15 mouse cellular contexts compared by ENCODE assay signal in the genomic region with DNA sequence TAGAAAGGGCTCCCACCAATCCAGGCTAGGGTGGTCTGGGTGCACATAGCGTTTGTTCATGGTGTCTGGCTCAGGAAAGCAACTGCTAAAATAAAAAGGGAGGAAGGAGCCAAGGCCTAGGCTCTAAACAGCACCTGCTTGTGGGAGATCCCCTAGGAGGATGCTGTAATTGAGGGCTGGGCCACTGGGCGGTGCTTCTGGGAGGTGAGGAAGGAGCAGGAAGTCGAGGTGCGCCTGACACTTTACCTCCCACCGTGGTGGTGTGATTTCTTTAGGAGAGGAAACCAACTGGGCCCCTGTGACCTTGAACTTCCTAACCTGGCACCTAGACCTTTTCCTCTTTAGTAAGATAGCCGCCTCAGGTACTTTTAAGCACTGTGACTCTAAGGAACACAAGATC. TPM values are rescaled to one million over a fixed set of nuclear protein-coding genes. Genes with fewer than 3 reads are reported as not detected.
A peak's percentile ranks its signal among the peaks of the same experiment; 100 is the strongest.
DNase-seq lines count a peak whose midpoint lies in the region; ATAC-seq and TF ChIP-seq lines count a peak whose summit lies in the region.
"Had no signal": no experiment of that assay in that cellular context is flagged by ENCODE, and none has a peak within 500 bp of the region (broad histone marks: within the 10 kb centered on the region; RNA-seq: fewer than 3 reads in every experiment).

No protein-coding gene starts in this region.

- no peak overlapping the region for H3K4me2 ChIP-seq in heart, embryonic 11.5 days
- H3K4me2 ChIP-seq in limb, embryonic 14.5 days (replicated peaks; ENCODE audit: low read depth, low read length, severe bottlenecking): no peak overlapping the region
- H3K4me2 ChIP-seq: heart, embryonic 12.5 days; lung, embryonic 14.5 days; neural tube, embryonic 12.5 days had no signal

- TF ChIP-seq CTCF in heart, adult 2 months (IDR thresholded peaks at IDR 0.05): peak; percentile 12; the same call in 1 of the 2 replicates

- TF ChIP-seq EP300 in heart, adult 2 months (IDR thresholded peaks at IDR 0.05; ENCODE audit: insufficient read depth, low read depth, low read length): no peak

- H3K36me3 ChIP-seq in heart, adult 2 months (ENCODE audit: control insufficient read depth, insufficient read depth, low read length): no peaks in the 10 kb centered on the region
- 0 out of 2 replicates have a peak, but pooled peaks cover 2% of the 10 kb centered on the region for H3K36me3 ChIP-seq in heart, embryonic 11.5 days (ENCODE audit: control insufficient read depth, insufficient read depth, low read length)
- peaks cover 17% of the 10 kb centered on the region for H3K36me3 ChIP-seq in limb, embryonic 14.5 days (ENCODE audit: control insufficient read depth, insufficient read depth, low read length)

- H3K79me2 ChIP-seq in heart, adult 2 months (replicated peaks; ENCODE audit: control insufficient read depth, insufficient read depth, low read length): no peaks in the 10 kb centered on the region

- no peaks in the 10 kb centered on the region for H3K27me3 ChIP-seq in heart, adult 2 months (ENCODE audit: control insufficient read depth, insufficient read depth, low read length)
- no peaks in the 10 kb centered on the region for H3K27me3 ChIP-seq in heart, embryonic 11.5 days (ENCODE audit: control insufficient read depth, insufficient read depth, low read length)
- no peaks in the 10 kb centered on the region for H3K27me3 ChIP-seq in limb, embryonic 14.5 days (ENCODE audit: control insufficient read depth, insufficient read depth, low read length)
- H3K27me3 ChIP-seq: heart, embryonic 12.5 days; neural tube, embryonic 12.5 days had no signal

- no peak overlapping the region for H3K9ac ChIP-seq in heart, adult 2 months (ENCODE audit: low read depth, low read length)
- no peak overlapping the region for H3K9ac ChIP-seq in heart, embryonic 11.5 days (ENCODE audit: low read depth, low read length)
- H3K9ac ChIP-seq in limb, embryonic 14.5 days (ENCODE audit: low read depth, low read length, severe bottlenecking): no peak overlapping the region
- H3K9ac ChIP-seq: heart, embryonic 12.5 days; lung, embryonic 14.5 days; neural tube, embryonic 12.5 days had no signal

- H3K9me3 ChIP-seq in heart, embryonic 11.5 days (replicated peaks; ENCODE audit: control insufficient read depth, low read length): no peaks in the 10 kb centered on the region
- H3K9me3 ChIP-seq in limb, embryonic 14.5 days (ENCODE audit: control insufficient read depth, low read length): no peaks in the 10 kb centered on the region
- H3K9me3 ChIP-seq: heart, embryonic 12.5 days; neural tube, embryonic 12.5 days had no signal

- intact Hi-C loops in heart, adult 2 months (cut with DNase I): no loop called here
- intact Hi-C loops in gastrocnemius, postnatal 14 days (cut with DNase I; ENCODE audit: low total_unique reads): no loop called here

- no peak for TF ChIP-seq POLR2A in heart, adult 2 months (IDR thresholded peaks at IDR 0.05; ENCODE audit: insufficient read depth, low read depth, low read length)
- TF ChIP-seq POLR2A in limb, embryonic 14.5 days (IDR thresholded peaks at IDR 0.05; ENCODE audit: borderline replicate concordance, extremely low read depth, insufficient read depth, insufficient read length): no peak

- 40% methylated on average over 6 of the region's 6 CpGs for WGBS in heart, adult 2 months
- WGBS in heart, embryonic 11.5 days (ENCODE audit: insufficient replicate concordance): 31% methylated on average over 6 of the region's 6 CpGs
- 26% methylated on average over 6 of the region's 6 CpGs for WGBS in limb, embryonic 14.5 days

- peaks cover 1% of the 10 kb centered on the region; the same call in 1 of the 2 replicates for H3K4me1 ChIP-seq in heart, adult 2 months (ENCODE audit: control insufficient read depth, insufficient read depth, low read length)
- H3K4me1 ChIP-seq in heart, embryonic 11.5 days (ENCODE audit: control insufficient read depth, insufficient read depth, low read length): peaks cover 5% of the 10 kb centered on the region
- peaks cover 4% of the 10 kb centered on the region for H3K4me1 ChIP-seq in limb, embryonic 14.5 days (ENCODE audit: control insufficient read depth, insufficient read depth, low read length)
- H3K4me1 ChIP-seq: neural tube, embryonic 12.5 days had no signal

- H3K27ac ChIP-seq in heart, adult 2 months: peak overlapping the region; percentile 55
- H3K27ac ChIP-seq in heart, embryonic 11.5 days (ENCODE audit: low read depth, low read length): no peak overlapping the region
- H3K27ac ChIP-seq in limb, embryonic 14.5 days (replicated peaks; ENCODE audit: low read depth, low read length): no peak overlapping the region; the same call in 1 of the 2 replicates
- H3K27ac ChIP-seq: layer of hippocampus, adult 2 months; neural tube, embryonic 12.5 days had no signal

- no peak overlapping the region for H3K4me3 ChIP-seq in heart, adult 2 months
- H3K4me3 ChIP-seq in heart, embryonic 11.5 days (ENCODE audit: low read depth, low read length): no peak overlapping the region
- no peak overlapping the region for H3K4me3 ChIP-seq in limb, embryonic 14.5 days (replicated peaks; ENCODE audit: low read length)
- H3K4me3 ChIP-seq: heart, embryonic 12.5 days; layer of hippocampus, adult 2 months; neural tube, embryonic 12.5 days had no signal

- no peak for DNase-seq in heart, adult 2 months
- peak; percentile 71 for DNase-seq in CD4-positive helper T cell, adult 2 months (ENCODE audit: low read depth, low spot score)
- DNase-seq in WW6 (ENCODE audit: low read depth, low spot score): peak; percentile 54
- DNase-seq in limb, embryonic 14.5 days (ENCODE audit: low spot score): no peak
- DNase-seq in spleen, postnatal 36 days (ENCODE audit: low spot score in 2 of 2): no peak
- DNase-seq in gastrocnemius, postnatal 14 days: no peak
- DNase-seq: cerebellum, postnatal 25 days; kidney, adult 2 months had no signal

- no peak for ATAC-seq in heart, embryonic 11.5 days (replicated peaks; ENCODE audit: insufficient number of reproducible peaks, low FRiP score, low TSS enrichment)
- peak; percentile 41; the same call in 1 of the 2 replicates for ATAC-seq in limb, embryonic 14.5 days (ENCODE audit: low FRiP score, low read depth)
- ATAC-seq in erythroblast, adult 5-6 weeks (replicated peaks; ENCODE audit: low FRiP score, poor library complexity, severe bottlenecking): no peak

RNA-seq across cellular contexts. Expression of gene Mrgprh, which starts 10.8 kb away (rescaled TPM):
- 1 to 10 TPM; 5.6 to 5.7 TPM for total RNA-seq in heart, adult 2 months (2021)
- 9.2 and 17.1 TPM in 2 replicates for polyA plus RNA-seq in heart, adult 2 months (2012; rRNA removed)
- polyA plus RNA-seq in heart, embryonic 11.5 days (2014; fragmentation: Nextera tagmentation; extraction: Ambion mirVana): 0.10 and 0.25 TPM in 2 replicates
- 0.38 and 0.73 TPM in 2 replicates for polyA plus RNA-seq in limb, embryonic 14.5 days (2012; rRNA removed)
- polyA plus RNA-seq in limb, embryonic 14.5 days (2014; fragmentation: Nextera tagmentation; extraction: Ambion mirVana): 0.10 and 0.14 TPM in 2 replicates
- total RNA-seq in erythroblast, adult 5-6 weeks (2015; ENCODE audit: low replicate concordance): not detected in 2 replicates
- not detected in 2 replicates for total RNA-seq in erythroblast, adult 5-6 weeks (2017; ENCODE audit: low replicate concordance)
- 1 to 10 TPM; 1.8 to 2.1 TPM for total RNA-seq in gastrocnemius, postnatal 14 days (2021)
- polyA plus RNA-seq: heart, embryonic 12.5 days; lung, embryonic 14.5 days; neural tube, embryonic 12.5 days; spleen, adult 2 months had no signal

RNA-seq across cellular contexts. Expression of gene Mas1, which starts 18.7 kb away (rescaled TPM):
- 1 to 10 TPM in 1 of 2 experiments, under 1 TPM in 1; 0.68 to 1.6 TPM for total RNA-seq in heart, adult 2 months (2021)
- 1.0 and 4.6 TPM in 2 replicates for polyA plus RNA-seq in heart, adult 2 months (2012; rRNA removed)
- polyA plus RNA-seq in heart, embryonic 11.5 days (2014; fragmentation: Nextera tagmentation; extraction: Ambion mirVana): 0.17 and 0.54 TPM in 2 replicates
- polyA plus RNA-seq in limb, embryonic 14.5 days (2012; rRNA removed): 1.7 and 1.9 TPM in 2 replicates
- polyA plus RNA-seq in limb, embryonic 14.5 days (2014; fragmentation: Nextera tagmentation; extraction: Ambion mirVana): 1.4 and 2.1 TPM in 2 replicates
- total RNA-seq in erythroblast, adult 5-6 weeks (2015; ENCODE audit: low replicate concordance): not detected in 2 replicates
- total RNA-seq in erythroblast, adult 5-6 weeks (2017; ENCODE audit: low replicate concordance): not detected in 2 replicates
- total RNA-seq in gastrocnemius, postnatal 14 days (2021): under 1 TPM; 0.18 to 0.90 TPM
- polyA plus RNA-seq: spleen, adult 2 months had no signal

RNA-seq across cellular contexts. Expression of gene Pnldc1, which starts 23.4 kb away (rescaled TPM):
- total RNA-seq in heart, adult 2 months (2021): under 1 TPM; 0.42 to 0.93 TPM
- 1.6 and 1.9 TPM in 2 replicates for polyA plus RNA-seq in heart, adult 2 months (2012; rRNA removed)
- 1.2 and 1.7 TPM in 2 replicates for polyA plus RNA-seq in heart, embryonic 11.5 days (2014; fragmentation: Nextera tagmentation; extraction: Ambion mirVana)
- 5.1 and 5.3 TPM in 2 replicates for polyA plus RNA-seq in limb, embryonic 14.5 days (2012; rRNA removed)
- 2.4 and 3.4 TPM in 2 replicates for polyA plus RNA-seq in limb, embryonic 14.5 days (2014; fragmentation: Nextera tagmentation; extraction: Ambion mirVana)
- not detected in 2 replicates for total RNA-seq in erythroblast, adult 5-6 weeks (2015; ENCODE audit: low replicate concordance)
- total RNA-seq in erythroblast, adult 5-6 weeks (2017; ENCODE audit: low replicate concordance): not detected in 2 replicates
- under 1 TPM; 0.14 to 0.91 TPM for total RNA-seq in gastrocnemius, postnatal 14 days (2021)

RNA-seq across cellular contexts. Expression of gene Tcp1, which starts 28.9 kb away (rescaled TPM):
- total RNA-seq in heart, adult 2 months (2021): 100 to 1,000 TPM; 176 to 196 TPM
- polyA plus RNA-seq in heart, adult 2 months (2012; rRNA removed): 68.6 and 134 TPM in 2 replicates
- polyA plus RNA-seq in heart, embryonic 11.5 days (2014; fragmentation: Nextera tagmentation; extraction: Ambion mirVana): 440 and 445 TPM in 2 replicates
- 184 and 212 TPM in 2 replicates for polyA plus RNA-seq in limb, embryonic 14.5 days (2012; rRNA removed)
- 386 and 395 TPM in 2 replicates for polyA plus RNA-seq in limb, embryonic 14.5 days (2014; fragmentation: Nextera tagmentation; extraction: Ambion mirVana)
- total RNA-seq in erythroblast, adult 5-6 weeks (2015; ENCODE audit: low replicate concordance): 98.2 and 107 TPM in 2 replicates
- total RNA-seq in erythroblast, adult 5-6 weeks (2017; ENCODE audit: low replicate concordance): 117 and 145 TPM in 2 replicates
- 100 to 1,000 TPM; 205 to 212 TPM for total RNA-seq in gastrocnemius, postnatal 14 days (2021)

RNA-seq across cellular contexts. Expression of gene Mrpl18, which starts 29.5 kb away (rescaled TPM):
- total RNA-seq in heart, adult 2 months (2021): 100 to 1,000 TPM; 151 to 160 TPM
- polyA plus RNA-seq in heart, adult 2 months (2012; rRNA removed): 65.1 and 78.1 TPM in 2 replicates
- 196 and 205 TPM in 2 replicates for polyA plus RNA-seq in heart, embryonic 11.5 days (2014; fragmentation: Nextera tagmentation; extraction: Ambion mirVana)
- 47.4 and 66.4 TPM in 2 replicates for polyA plus RNA-seq in limb, embryonic 14.5 days (2012; rRNA removed)
- 127 and 135 TPM in 2 replicates for polyA plus RNA-seq in limb, embryonic 14.5 days (2014; fragmentation: Nextera tagmentation; extraction: Ambion mirVana)
- 44.4 and 51.4 TPM in 2 replicates for total RNA-seq in erythroblast, adult 5-6 weeks (2015; ENCODE audit: low replicate concordance)
- 33.6 and 46.0 TPM in 2 replicates for total RNA-seq in erythroblast, adult 5-6 weeks (2017; ENCODE audit: low replicate concordance)
- total RNA-seq in gastrocnemius, postnatal 14 days (2021): 10 to 100 TPM; 86.2 to 87.2 TPM

Comparison
In these comparisons a context has a peak if more than half of its experiments do, and no peak if none do; other contexts are left out.
1. DNase-seq: peak in CD4-positive helper T cell, adult 2 months (single experiment) and WW6 (single experiment); none in heart, adult 2 months (0 of 2), limb, embryonic 14.5 days (single experiment), spleen, postnatal 36 days (0 of 2) and gastrocnemius, postnatal 14 days (single experiment).